Mouse (Mus musculus) thymus, postnatal 14 days (tissue): ENCODE measurements around the gene Capn8.

Experiments
- DNase-seq: peaks from one replicate; pipeline ENCODE4 v3.0.0; 2021

Gene Capn8

DNA sequence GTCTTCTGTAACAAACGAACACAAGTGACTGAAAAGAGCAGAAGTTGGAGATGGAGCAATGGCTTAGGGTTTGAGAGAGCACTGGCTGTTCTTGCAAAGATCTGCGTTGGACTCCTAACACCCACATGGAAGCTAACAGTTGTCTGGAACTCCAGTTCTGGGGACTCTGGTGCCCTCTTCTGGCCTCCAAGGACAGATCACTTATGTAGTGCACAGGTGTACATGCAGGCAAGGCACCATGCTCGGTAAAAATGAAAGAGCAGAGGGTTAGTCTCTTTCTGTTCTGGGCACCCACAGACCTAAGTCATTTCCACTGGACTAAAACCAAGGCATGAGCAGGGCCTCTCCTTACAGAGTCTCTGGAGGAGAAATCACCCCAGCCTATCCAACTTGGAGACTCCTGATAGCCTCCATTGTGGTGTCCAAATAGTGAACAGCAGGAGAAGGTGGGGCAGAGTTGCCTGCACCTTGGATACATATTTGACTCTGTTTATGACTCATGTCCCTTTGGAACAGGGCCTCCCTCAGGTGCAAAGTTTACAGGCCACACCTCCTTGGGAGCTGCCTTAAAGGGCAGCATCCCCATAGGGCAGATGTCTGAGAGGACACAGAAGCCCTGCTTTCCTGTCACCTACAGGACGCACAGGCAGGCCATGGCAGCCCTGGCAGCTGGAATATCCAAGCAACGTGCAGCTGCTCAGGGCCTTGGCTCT, at the start of gene Capn8:
Gene Capn8, plus strand, starts transcription at position 600 of the 713 bp plus-strand sequence.
- peak; percentile 40 for DNase-seq

- peak; percentile 87 for DNase-seq
These were observed 47.8 kb upstream of the Capn8 start, which contains the start of gene Capn2 for GRCm38 (mm10) chr1:182516758-182517676. Capn2 (minus strand) TSS chr1:182517608.

- no peak for DNase-seq
These were observed 47.2 kb upstream of the Capn8 start for GRCm38 (mm10) chr1:182517677-182518011.

DNA sequence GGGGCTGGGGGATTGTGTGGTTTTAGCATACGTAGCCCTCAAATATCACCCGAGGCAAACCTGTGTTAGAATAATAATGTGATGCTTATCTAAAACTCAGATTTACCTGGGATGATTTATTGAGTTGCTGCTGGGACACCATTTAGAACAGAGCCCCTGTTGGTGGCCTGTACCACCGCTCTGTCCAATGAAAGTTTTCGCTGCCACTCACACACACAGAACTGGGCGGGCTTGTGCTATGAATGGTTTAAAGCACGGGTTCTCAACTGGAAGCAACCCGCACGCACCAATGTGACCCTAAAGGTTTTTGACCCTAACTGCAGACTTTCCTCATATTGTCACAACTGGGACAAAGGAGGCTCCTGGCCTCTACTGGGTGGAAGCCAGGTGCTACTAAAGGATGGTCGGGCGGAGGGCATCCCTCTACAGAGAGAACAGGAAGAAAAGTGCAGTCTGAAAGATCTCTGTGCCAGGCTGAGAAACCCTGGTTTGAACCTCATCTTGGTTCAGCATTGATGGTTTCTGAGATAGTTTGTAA, 46.6 kb upstream of the Capn8 start:
- no peak for DNase-seq

DNA sequence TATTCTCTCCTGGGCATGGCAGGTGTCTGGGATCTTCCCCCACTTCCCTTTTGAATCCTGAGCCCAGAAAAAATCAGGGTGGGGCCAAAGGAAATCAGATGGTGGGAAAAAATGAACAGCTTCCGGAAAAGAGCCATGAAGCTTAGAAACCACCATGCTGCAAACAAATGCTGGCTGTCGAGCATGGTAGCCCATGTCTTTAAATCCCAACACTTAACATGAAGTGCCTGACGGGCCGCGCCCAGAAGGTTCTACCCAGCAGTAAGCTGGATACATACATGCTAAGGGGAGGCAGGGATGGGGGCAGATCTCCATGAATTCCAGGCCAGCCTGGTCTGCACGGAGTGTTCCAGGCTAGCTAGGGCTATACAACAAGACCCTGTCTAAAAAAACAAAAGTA, 46.0 kb upstream of the Capn8 start:
- no peak for DNase-seq

DNA sequence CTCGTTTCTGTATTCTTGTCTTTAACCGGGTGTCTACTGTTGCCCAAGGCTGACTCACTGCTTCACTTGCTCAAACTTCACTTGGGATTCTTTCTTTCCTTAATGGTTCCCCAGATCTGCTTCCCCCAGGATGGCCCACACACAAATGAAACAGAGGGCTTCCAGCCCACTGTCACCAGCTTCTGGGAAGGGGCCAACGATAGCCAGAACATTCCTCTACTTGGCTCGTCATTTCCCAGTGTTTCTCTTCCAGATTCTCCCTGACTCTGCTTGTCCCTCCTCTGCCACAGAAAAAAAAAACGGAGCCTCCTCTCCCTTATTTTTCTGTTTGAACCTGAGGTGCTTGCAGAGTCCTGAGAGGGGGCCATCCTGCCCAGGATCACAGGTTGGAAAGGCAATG, 45.5 kb upstream of the Capn8 start:
- no peak for DNase-seq

GRCm38 (mm10) chr1:182520091-182520937, 44.5 kb upstream of the Capn8 start:
- DNase-seq: peak; percentile 81

DNA sequence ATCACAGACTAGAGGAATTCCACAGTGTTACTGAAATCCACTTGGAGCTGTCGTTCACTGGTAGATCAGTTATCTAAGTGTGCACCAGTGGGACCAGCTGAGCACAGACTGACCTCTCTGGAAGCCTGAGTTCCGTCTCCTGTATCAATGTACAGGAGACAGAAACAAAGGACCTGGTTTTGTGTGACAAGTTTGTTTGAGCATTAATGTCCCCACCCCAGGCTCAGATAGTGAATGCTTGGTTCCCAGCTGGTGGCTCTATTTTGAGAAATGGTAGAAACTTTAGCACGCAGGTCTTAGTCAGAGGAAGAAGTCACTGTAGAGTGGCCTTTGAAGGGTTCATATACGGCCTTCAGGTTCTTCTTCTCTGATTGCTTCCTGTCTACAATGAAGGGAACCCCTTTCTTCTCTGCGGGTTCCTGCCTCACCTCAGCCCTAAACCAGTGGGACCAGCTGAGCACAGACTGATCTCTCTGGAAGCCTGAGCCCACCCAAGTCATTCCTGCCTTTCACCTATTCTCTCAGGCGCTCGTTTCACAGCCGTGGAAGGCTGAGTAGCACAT, 43.8 kb upstream of the Capn8 start:
- DNase-seq: peak; percentile 41

- no peak for DNase-seq
These were observed 41.8 kb upstream of the Capn8 start for GRCm38 (mm10) chr1:182522961-182523360.

DNA sequence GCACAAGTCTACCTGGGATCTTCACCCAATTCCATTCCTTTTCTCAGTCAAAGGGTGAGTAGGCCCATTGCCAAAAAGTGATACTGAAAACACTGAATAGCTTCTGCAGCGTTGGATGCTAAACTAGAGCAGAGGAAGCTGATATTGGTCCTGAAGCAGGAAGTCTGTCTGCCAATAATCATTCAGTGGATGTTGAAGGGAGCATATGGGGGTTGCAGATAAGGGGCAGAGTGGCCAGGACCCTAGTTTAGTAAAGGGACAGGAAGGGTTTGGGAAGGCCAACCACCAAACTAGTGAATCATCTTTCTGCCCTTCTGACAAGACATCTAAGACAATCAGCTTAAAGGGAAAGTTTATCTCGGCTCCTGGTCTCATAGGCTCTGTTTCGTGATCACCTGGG, 41.1 kb upstream of the Capn8 start:
- DNase-seq: no peak

DNA sequence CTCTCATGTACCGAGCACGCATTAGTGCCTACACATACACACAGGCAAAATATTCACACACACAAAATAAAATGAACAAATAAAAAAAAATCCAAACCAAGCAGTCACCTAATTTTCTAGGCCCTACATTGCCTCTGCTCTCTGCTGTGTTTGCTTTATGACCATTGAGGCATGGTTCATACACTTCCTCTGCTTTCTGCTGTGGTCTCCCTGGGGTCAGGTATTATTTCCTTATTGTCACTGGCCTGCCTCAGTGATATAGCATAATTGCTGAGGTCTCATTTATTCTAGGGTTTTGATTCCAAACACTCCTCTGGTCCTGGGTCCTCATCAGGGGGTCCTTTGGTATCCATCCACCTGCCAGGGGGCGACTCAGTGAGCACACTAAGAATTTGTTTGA, 39.2 kb upstream of the Capn8 start:
- DNase-seq: no peak

GRCm38 (mm10) chr1:182527261-182527766, 37.5 kb upstream of the Capn8 start:
- DNase-seq: no peak

- peak; percentile 31 for DNase-seq
These were observed 36.6 kb upstream of the Capn8 start for GRCm38 (mm10) chr1:182527921-182528858.

GRCm38 (mm10) chr1:182533583-182533982, 31.2 kb upstream of the Capn8 start:
- no peak for DNase-seq

GRCm38 (mm10) chr1:182535080-182535481, 29.7 kb upstream of the Capn8 start:
- DNase-seq: no peak

- peak; percentile 78 for DNase-seq
These were observed 25.5 kb upstream of the Capn8 start for GRCm38 (mm10) chr1:182539023-182539940.

DNA sequence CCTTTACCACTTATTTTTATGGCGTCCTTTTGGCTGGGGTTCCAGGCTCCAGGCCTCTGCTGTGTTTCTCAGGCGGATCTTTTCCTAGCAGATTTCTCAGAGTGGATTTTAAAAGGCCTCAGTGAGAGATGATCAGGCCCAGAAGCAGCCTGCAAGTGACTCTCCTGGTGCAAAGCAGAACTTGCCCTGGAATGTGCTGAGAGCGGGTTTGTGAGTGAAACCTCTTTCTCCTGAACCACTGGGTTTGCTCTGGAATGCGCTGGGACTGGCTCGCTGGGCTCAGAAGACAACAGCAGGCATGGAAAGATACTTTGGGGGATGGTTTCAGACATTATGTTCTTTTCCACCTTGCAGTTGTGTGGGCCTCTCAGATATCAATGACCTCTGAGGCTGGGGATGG, 22.7 kb upstream of the Capn8 start:
- DNase-seq: no peak

DNA sequence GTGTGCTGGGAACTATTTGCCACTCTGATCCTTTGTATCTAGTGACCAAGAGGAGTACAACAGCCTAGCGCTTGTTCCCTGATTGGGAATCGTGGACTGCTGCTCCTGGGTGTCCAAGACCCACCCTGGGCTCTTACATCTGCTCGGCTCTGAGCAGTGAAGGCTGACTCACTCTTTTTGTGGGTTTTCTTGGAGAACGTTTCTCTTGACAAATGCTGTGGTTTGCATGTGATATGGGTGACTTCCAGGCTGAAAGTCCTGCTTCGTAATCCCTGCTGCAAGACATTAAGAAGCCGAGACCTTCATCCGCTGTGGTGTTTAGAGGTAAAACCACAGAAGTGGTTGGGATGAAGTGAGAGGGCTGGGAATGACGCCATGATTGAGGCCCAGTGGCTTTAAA, 21.7 kb upstream of the Capn8 start:
- DNase-seq: no peak

- no peak for DNase-seq
These were observed 20.9 kb upstream of the Capn8 start for GRCm38 (mm10) chr1:182543906-182544305.

GRCm38 (mm10) chr1:182550761-182551160, 14.0 kb upstream of the Capn8 start:
- DNase-seq: no peak
